Mouse (Mus musculus) layer of hippocampus, postnatal 14 days (tissue): ENCODE results near the gene Slc6a12. TPM values are rescaled to one million over a fixed set of nuclear protein-coding genes. Genes with fewer than 3 reads are reported as not detected.

Experiments
- DNase-seq, 2 experiments: peaks; one replicate each; pipeline ENCODE4 v3.0.0; 2021 to 2022; ENCODE audit warnings: low spot score in 2 of 2, mixed read lengths in 1 of 2
- long read RNA-seq, 2 experiments: library from polyadenylated mRNA; stranded (forward); transcript quantifications; one replicate each; pipeline ENCODE4 v2.0.0; 2021
- total RNA-seq, 2 experiments: library from RNA; stranded (reverse); gene quantifications; 2 replicates each; pipeline ENCODE4 v1.2.3; 2021

Gene Slc6a12
- 1 to 10 TPM; 1.1 to 2.5 TPM for total RNA-seq
- long read RNA-seq, experiment 1, partial matches to known transcripts: 0 of 1 reads
- long read RNA-seq, experiment 1, other reads (novel, unspliced or antisense): 1 of 1 reads
- long read RNA-seq, experiment 2, partial matches to known transcripts: 0 of 1 reads
- long read RNA-seq, experiment 2, other reads (novel, unspliced or antisense): 1 of 1 reads

- DNase-seq: no peak
These were observed at the start of gene Slc6a12 for GRCm38 (mm10) chr6:121343026-121343770. Gene Slc6a12, plus strand, starts transcription at chr6:121343076.

GRCm38 (mm10) chr6:121299317-121299716 is 43.6 kb upstream of the Slc6a12 start:
- no peak for DNase-seq

- DNase-seq: no peak
These were observed 42.9 kb upstream of the Slc6a12 start, which contains the start of gene Slc6a13 for GRCm38 (mm10) chr6:121299954-121300353. Gene Slc6a13, plus strand, starts transcription at chr6:121300227.

GRCm38 (mm10) chr6:121300504-121300903 is 42.4 kb upstream of the Slc6a12 start:
- DNase-seq: no peak

- no peak for DNase-seq
These were observed 39.2 kb upstream of the Slc6a12 start for GRCm38 (mm10) chr6:121303466-121304220.

- no peak for DNase-seq
These were observed 38.2 kb upstream of the Slc6a12 start for GRCm38 (mm10) chr6:121304630-121305029.

- no peak for DNase-seq
These were observed 37.3 kb upstream of the Slc6a12 start for GRCm38 (mm10) chr6:121305571-121305970.

- no peak for DNase-seq
These were observed 31.9 kb upstream of the Slc6a12 start for GRCm38 (mm10) chr6:121310984-121311383.

- DNase-seq: no peak
These were observed 23.8 kb upstream of the Slc6a12 start for GRCm38 (mm10) chr6:121319099-121319498.

- no peak for DNase-seq
These were observed 20.3 kb upstream of the Slc6a12 start for GRCm38 (mm10) chr6:121322381-121323110.

GRCm38 (mm10) chr6:121325298-121325697 is 17.6 kb upstream of the Slc6a12 start:
- DNase-seq: peak in 1 of 2 experiments; percentile 64

- DNase-seq: peak in 1 of 2 experiments; percentile 19
These were observed 17.1 kb upstream of the Slc6a12 start for GRCm38 (mm10) chr6:121325740-121326139.

GRCm38 (mm10) chr6:121326486-121327069 is 16.3 kb upstream of the Slc6a12 start:
- no peak for DNase-seq

GRCm38 (mm10) chr6:121328417-121328884 is 14.4 kb upstream of the Slc6a12 start:
- peak; percentile 59 to 84 for DNase-seq

- peak in 1 of 2 experiments; percentile 40 for DNase-seq
These were observed 12.9 kb upstream of the Slc6a12 start for GRCm38 (mm10) chr6:121329848-121330508.

- DNase-seq: no peak
These were observed 7.0 kb upstream of the Slc6a12 start for GRCm38 (mm10) chr6:121335841-121336240.

- no peak for DNase-seq
These were observed 6.3 kb upstream of the Slc6a12 start for GRCm38 (mm10) chr6:121336558-121336957.

GRCm38 (mm10) chr6:121337229-121337628 is 5.6 kb upstream of the Slc6a12 start:
- DNase-seq: no peak

- DNase-seq: peak; percentile 79 to 89
These were observed 4.9 kb upstream of the Slc6a12 start for GRCm38 (mm10) chr6:121337770-121338518.
